Mouse (Mus musculus) intestine, embryonic 15.5 days (tissue): ENCODE results near the gene Hist1h1e. TPM values are rescaled to one million over a fixed set of nuclear protein-coding genes. Genes with fewer than 3 reads are reported as not detected.
"Not testable (repeated sequence)": the region's sequence is repeated elsewhere in the genome, so short reads cannot be mapped to it uniquely, and the experiment has no call there.

Experiments
- ATAC-seq: fragments of 200-750 bp; cut with Nextera tagmentation; 2 replicates; pipeline ENCODE4 v1.8.0; 2017; ENCODE audit warnings: moderate TSS enrichment, moderate library complexity
- H3K27ac ChIP-seq: fragments of 300-500 bp; sonication (generic); 2 replicates; pipeline ENCODE4 v1.5.1; 2015; ENCODE audit warnings: mild to moderate bottlenecking, inconsistent platforms
- H3K27me3 ChIP-seq: fragments of 300-500 bp; sonication (generic); replicated peaks from 2 replicates; pipeline ENCODE4 v1.6.1; 2015; ENCODE audit warnings: inconsistent platforms
- H3K36me3 ChIP-seq: fragments of 300-500 bp; sonication (generic); 2 replicates; pipeline ENCODE4 v1.6.1; 2015; ENCODE audit warnings: inconsistent platforms
- H3K4me1 ChIP-seq: fragments of 300-500 bp; sonication (generic); replicated peaks from 2 replicates; pipeline ENCODE4 v1.6.1; 2015; ENCODE audit warnings: inconsistent platforms
- H3K4me2 ChIP-seq: fragments of 300-500 bp; sonication (generic); replicated peaks from 2 replicates; pipeline ENCODE4 v1.6.1; 2015; ENCODE audit warnings: mild to moderate bottlenecking, inconsistent platforms
- H3K4me3 ChIP-seq: fragments of 300-500 bp; sonication (generic); replicated peaks from 2 replicates; pipeline ENCODE4 v1.5.1; 2015; ENCODE audit warnings: inconsistent platforms
- H3K9ac ChIP-seq: fragments of 300-500 bp; sonication (generic); 2 replicates; pipeline ENCODE4 v1.6.1; 2015; ENCODE audit warnings: inconsistent platforms
- H3K9me3 ChIP-seq: fragments of 300-500 bp; sonication (generic); 2 replicates; pipeline ENCODE4 v1.6.1; 2016; ENCODE audit warnings: inconsistent platforms
- WGBS: fragments of 180-500 bp; shearing (Covaris S2); methylation state at CpG from one replicate; pipeline ENCODE4 v1.1.7; 2015; 5-methylcytosine and 5-hydroxymethylcytosine counted together
- polyA plus RNA-seq: library from polyadenylated mRNA; unstranded; fragments of >200 nt; fragmentation: Nextera tagmentation; extraction: Ambion mirVana; gene quantifications from 2 replicates; pipeline ENCODE4 v1.2.1, GENCODE M21; 2015

Hist1h1e gene
- polyA plus RNA-seq, result 17.6 and 21.2 TPM in 2 replicates

GRCm38 (mm10) chr13:23622175-23622671 lies at the start of gene Hist1h1e:
Gene Hist1h1e (minus strand): TSS chr13:23622558.
- Histone ChIP-seq H3K9ac (peak within 1 kb of the TSS; percentile 84), H3K4me3 (peak within 1 kb of the TSS; percentile 61), H3K27ac (peak within 1 kb of the TSS; percentile 97), H3K4me2 (peak within 1 kb of the TSS; percentile 90)
- WGBS, result under 1% methylated on average over 53 of the region's 53 CpGs
- not testable (repeated sequence) for H3K4me1 ChIP-seq, H3K9me3 ChIP-seq, H3K36me3 ChIP-seq, H3K27me3 ChIP-seq
- peak; percentile 93 for ATAC-seq

DNA sequence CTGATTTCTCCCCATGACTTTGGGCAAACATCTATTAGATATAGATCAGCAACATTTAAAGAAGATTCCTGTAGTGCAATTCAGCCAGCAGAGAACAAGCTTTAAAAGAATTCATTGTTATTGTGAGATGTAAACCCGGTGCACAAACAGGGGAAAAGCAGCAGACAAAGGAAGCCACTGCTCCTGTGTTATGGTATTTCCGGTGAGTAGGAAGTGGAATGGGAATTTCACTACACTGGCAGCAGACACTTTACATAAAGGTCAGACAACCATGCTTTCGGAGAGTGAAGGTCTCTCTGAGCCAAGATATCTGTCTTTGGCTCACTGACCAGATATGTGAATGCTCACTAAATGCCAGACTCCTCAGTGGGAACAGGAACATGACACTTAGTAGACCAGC lies 40.2 kb upstream of the Hist1h1e start:
- Histone ChIP-seq H3K4me2 (no peak overlapping the region), H3K27ac (no peak overlapping the region), H3K9ac (no peak overlapping the region), H3K9me3 (no peaks in the 10 kb centered on the region), H3K4me3 (no peak overlapping the region), H3K36me3 (no peaks in the 10 kb centered on the region), H3K27me3 (no peaks in the 10 kb centered on the region), H3K4me1 (no peaks in the 10 kb centered on the region)
- no peak for ATAC-seq
- 63% methylated on average over 3 of the region's 3 CpGs for WGBS

DNA sequence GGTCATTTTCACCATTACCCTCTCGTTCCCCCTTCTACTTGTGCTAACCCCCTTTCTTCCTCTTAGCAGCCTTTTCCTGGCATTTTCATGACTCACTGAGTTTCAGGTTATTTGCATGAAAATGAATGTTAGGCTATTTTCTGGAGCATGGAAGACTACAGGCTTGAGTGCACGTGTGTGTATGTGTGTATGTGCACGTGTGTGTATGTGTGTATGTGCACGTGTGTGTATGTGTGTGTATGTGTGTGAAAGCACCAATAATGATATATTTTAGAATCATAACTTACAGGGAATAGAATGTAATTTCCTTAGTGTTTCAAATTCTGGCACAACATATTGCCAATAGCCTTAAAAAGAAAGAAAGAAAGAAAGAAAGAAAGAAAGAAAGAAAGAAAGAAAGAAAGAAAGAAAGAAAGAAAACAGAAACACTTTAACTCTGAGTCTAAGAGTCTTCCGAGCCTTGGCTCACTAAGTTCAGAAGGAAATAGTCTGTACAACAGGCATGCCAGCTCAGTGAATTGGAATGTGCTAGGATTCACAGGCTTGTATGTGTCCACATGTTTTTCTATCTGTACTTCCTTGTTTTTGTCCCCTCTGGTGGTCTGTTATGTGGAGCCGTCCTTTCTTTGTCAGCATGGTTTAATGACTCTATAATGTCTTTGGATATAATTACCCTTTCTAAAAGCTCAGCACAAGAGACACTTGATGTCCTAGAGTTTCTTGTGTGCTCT lies 37.4 kb upstream of the Hist1h1e start:
- H3K36me3 ChIP-seq, result no peaks in the 10 kb centered on the region
- H3K4me2 ChIP-seq, result no peak overlapping the region
- no peak for ATAC-seq
- no peak overlapping the region for H3K27ac ChIP-seq
- 69% methylated on average over 6 of the region's 6 CpGs for WGBS
- no peak overlapping the region for H3K9ac ChIP-seq
- H3K4me1 ChIP-seq, result no peaks in the 10 kb centered on the region
- H3K4me3 ChIP-seq, result no peak overlapping the region
- no peaks in the 10 kb centered on the region for H3K27me3 ChIP-seq
- no peaks in the 10 kb centered on the region for H3K9me3 ChIP-seq

- Histone ChIP-seq H3K9me3 (no peaks in the 10 kb centered on the region), H3K4me1 (no peaks in the 10 kb centered on the region), H3K27ac (no peak overlapping the region), H3K4me2 (no peak overlapping the region), H3K4me3 (no peak overlapping the region), H3K36me3 (no peaks in the 10 kb centered on the region), H3K27me3 (no peaks in the 10 kb centered on the region), H3K9ac (no peak overlapping the region)
- no peak for ATAC-seq
- 45% methylated on average over 1 of the region's 1 CpGs for WGBS
Measured at GRCm38 (mm10) chr13:23630653-23631052, 8.3 kb upstream of the Hist1h1e start.

GRCm38 (mm10) chr13:23622861-23623450 lies 598 bp upstream of the Hist1h1e start:
- Histone ChIP-seq H3K9me3 (no peaks in the 10 kb centered on the region), H3K27ac (peak overlapping the region; percentile 97; the same call in 1 of the 2 replicates), H3K9ac (no peak overlapping the region), H3K4me1 (0 out of 2 replicates have a peak, but pooled peaks cover 2% of the 10 kb centered on the region), H3K36me3 (no peaks in the 10 kb centered on the region), H3K4me3 (peak overlapping the region; percentile 61), H3K27me3 (no peaks in the 10 kb centered on the region), H3K4me2 (peak overlapping the region; percentile 90)
- WGBS, result 26% methylated on average over 7 of the region's 7 CpGs
- ATAC-seq, result no peak

- H3K9ac ChIP-seq, result peak overlapping the region; percentile 84
- peak overlapping the region; percentile 90 for H3K4me2 ChIP-seq
- peak overlapping the region; percentile 61 for H3K4me3 ChIP-seq
- H3K36me3 ChIP-seq, result no peaks in the 10 kb centered on the region
- ATAC-seq, result peak; percentile 89
- H3K27me3 ChIP-seq, result no peaks in the 10 kb centered on the region
- 0 out of 2 replicates have a peak, but pooled peaks cover 2% of the 10 kb centered on the region for H3K4me1 ChIP-seq
- H3K27ac ChIP-seq, result peak overlapping the region; percentile 97
- under 1% methylated on average over 18 of the region's 18 CpGs for WGBS
- no peaks in the 10 kb centered on the region for H3K9me3 ChIP-seq
Measured at GRCm38 (mm10) chr13:23621532-23622174, 705 bp downstream of the Hist1h1e start.

- Histone ChIP-seq H3K9ac (peak within 1 kb of the TSS; percentile 84), H3K27ac (peak within 1 kb of the TSS; percentile 97), H3K9me3 (no peaks in the 10 kb centered on the region), H3K4me3 (peak within 1 kb of the TSS; percentile 61), H3K36me3 (no peaks in the 10 kb centered on the region), H3K4me2 (peak within 1 kb of the TSS; percentile 90), H3K27me3 (no peaks in the 10 kb centered on the region), H3K4me1 (0 out of 2 replicates have a peak, but pooled peaks cover 2% of the 10 kb centered on the region)
- ATAC-seq, result peak; percentile 89
- WGBS, result under 1% methylated on average over 27 of the region's 27 CpGs
Measured at GRCm38 (mm10) chr13:23620733-23621531, 1.4 kb downstream of the Hist1h1e start, which contains the start of gene Hist1h2be. Gene Hist1h2be (minus strand): TSS chr13:23621124.

DNA sequence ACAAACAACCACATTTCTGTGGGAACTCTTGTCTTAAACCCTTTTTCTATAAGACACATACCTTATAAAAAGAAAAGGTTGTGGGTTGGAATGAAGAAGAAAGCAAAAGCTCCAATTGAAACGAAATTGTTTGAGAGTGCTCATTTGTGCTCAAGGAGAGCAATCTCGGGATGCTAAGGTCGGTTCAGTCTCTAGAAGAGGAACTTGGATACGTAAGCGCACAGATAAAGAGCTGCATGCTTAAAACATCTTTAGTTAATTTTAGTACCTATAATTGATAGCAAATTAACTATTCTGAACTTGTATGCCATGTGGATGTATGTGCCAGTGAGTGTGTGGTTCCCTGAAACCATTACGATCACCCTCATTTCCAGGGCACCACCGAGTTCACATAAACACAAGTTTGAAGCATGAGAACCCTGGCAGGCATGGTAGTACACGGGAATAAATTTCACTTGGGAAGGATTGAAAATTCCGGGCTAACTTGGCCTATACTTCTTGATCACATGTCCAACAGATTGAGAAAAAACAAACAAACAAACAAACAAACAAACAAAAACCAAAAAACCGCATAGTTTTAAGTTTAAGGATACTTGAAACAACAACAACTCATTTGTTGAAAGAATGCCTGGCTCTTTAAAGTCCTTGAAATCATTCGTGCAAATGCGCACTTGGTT lies 2.2 kb downstream of the Hist1h1e start:
- Histone ChIP-seq H3K4me2 (peak overlapping the region; percentile 90), H3K27ac (peak overlapping the region; percentile 93), H3K36me3 (no peaks in the 10 kb centered on the region), H3K4me3 (peak overlapping the region; percentile 61), H3K9me3 (no peaks in the 10 kb centered on the region), H3K27me3 (no peaks in the 10 kb centered on the region), H3K4me1 (0 out of 2 replicates have a peak, but pooled peaks cover 2% of the 10 kb centered on the region), H3K9ac (peak overlapping the region; percentile 52)
- no peak for ATAC-seq
- WGBS, result 46% methylated on average over 12 of the region's 12 CpGs

DNA sequence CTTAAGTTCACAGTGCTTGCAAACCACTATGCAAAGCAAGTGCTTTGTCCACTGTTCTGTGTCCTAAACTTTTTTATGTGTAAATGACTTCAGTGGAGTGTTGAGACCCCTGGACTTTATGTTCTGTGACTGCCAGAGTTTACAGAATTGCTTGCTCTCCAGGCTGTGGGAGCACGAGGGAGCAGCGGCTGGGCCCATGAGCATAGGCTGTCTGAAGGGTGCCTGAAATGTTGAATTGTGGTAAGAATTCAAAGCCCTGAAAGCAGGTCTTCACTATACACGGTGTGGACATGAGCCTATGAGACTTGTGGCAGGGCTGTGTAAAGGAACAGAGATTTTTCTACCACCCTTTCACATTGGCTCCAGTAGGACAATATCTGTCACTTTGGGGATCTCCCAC lies 10.7 kb downstream of the Hist1h1e start:
- Histone ChIP-seq H3K9me3 (no peaks in the 10 kb centered on the region), H3K4me1 (no peaks in the 10 kb centered on the region), H3K27ac (no peak overlapping the region), H3K9ac (no peak overlapping the region), H3K4me2 (no peak overlapping the region), H3K4me3 (no peak overlapping the region), H3K36me3 (no peaks in the 10 kb centered on the region), H3K27me3 (no peaks in the 10 kb centered on the region)
- WGBS, result 83% methylated on average over 3 of the region's 3 CpGs
- ATAC-seq, result no peak

- H3K27me3 ChIP-seq, result no peaks in the 10 kb centered on the region
- no peak for ATAC-seq
- no peak overlapping the region for H3K9ac ChIP-seq
- H3K27ac ChIP-seq, result no peak overlapping the region
- H3K4me3 ChIP-seq, result no peak overlapping the region
- H3K9me3 ChIP-seq, result no peaks in the 10 kb centered on the region
- H3K36me3 ChIP-seq, result no peaks in the 10 kb centered on the region
- 79% methylated on average over 2 of the region's 2 CpGs for WGBS
- H3K4me1 ChIP-seq, result no peaks in the 10 kb centered on the region
- H3K4me2 ChIP-seq, result no peak overlapping the region
Measured at GRCm38 (mm10) chr13:23610393-23610792, 12.0 kb downstream of the Hist1h1e start.

DNA sequence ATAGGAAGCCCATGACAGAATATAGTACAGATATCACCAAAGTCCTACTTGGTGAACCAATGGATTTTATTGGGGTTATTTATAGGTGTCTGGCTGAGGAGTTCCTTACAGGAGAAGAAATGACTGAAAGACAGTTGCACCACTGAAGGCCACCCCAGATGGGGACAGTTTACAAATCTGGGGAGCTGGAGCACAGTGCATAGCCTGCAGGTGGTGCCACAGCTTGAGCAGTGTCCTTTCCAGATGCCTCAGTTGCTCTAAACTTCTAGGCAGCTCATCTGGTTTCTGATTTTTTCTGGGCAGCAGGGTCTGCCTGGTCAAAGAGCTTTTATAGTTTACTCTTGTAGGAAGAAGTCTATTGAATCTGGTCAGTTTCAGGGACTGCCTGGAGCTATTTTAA lies 12.5 kb downstream of the Hist1h1e start:
- Histone ChIP-seq H3K4me3 (no peak overlapping the region), H3K27ac (no peak overlapping the region), H3K36me3 (no peaks in the 10 kb centered on the region), H3K4me1 (no peaks in the 10 kb centered on the region), H3K4me2 (no peak overlapping the region), H3K9ac (no peak overlapping the region), H3K9me3 (no peaks in the 10 kb centered on the region), H3K27me3 (no peaks in the 10 kb centered on the region)
- ATAC-seq, result no peak
